Mouse (Mus musculus) heart, embryonic 11.5 days (tissue): ENCODE results near the gene Myl10. TPM values are rescaled to one million over a fixed set of nuclear protein-coding genes. Genes with fewer than 3 reads are reported as not detected.

Experiments used
- ATAC-seq: fragments of 200-750 bp; cut with Nextera tagmentation; replicated peaks from 2 replicates; pipeline ENCODE4 v1.8.0; 2017; ENCODE audit warnings: moderate library complexity; ENCODE audit not compliant: insufficient number of reproducible peaks, low FRiP score, low TSS enrichment
- H3K27ac ChIP-seq: fragments of 300-500 bp; sonication (generic); 2 replicates; pipeline ENCODE4 v1.5.1; 2014; ENCODE audit warnings: mild to moderate bottlenecking, low read depth, low read length
- H3K27me3 ChIP-seq: fragments of 300-500 bp; sonication (generic); 2 replicates; pipeline ENCODE4 v1.6.1; 2014; ENCODE audit warnings: mild to moderate bottlenecking, low read length, mixed read lengths; ENCODE audit not compliant: control insufficient read depth, insufficient read depth
- H3K36me3 ChIP-seq: fragments of 300-500 bp; sonication (generic); 2 replicates; pipeline ENCODE4 v1.6.1; 2014; ENCODE audit warnings: mild to moderate bottlenecking, low read length, moderate library complexity, mixed read lengths; ENCODE audit not compliant: control insufficient read depth, insufficient read depth
- H3K4me1 ChIP-seq: fragments of 300-500 bp; sonication (generic); 2 replicates; pipeline ENCODE4 v1.6.1; 2014; ENCODE audit warnings: low read length; ENCODE audit not compliant: control insufficient read depth, insufficient read depth
- H3K4me2 ChIP-seq: fragments of 300-500 bp; sonication (generic); 2 replicates; pipeline ENCODE4 v1.6.1; 2014; ENCODE audit warnings: mild to moderate bottlenecking, moderate library complexity
- H3K4me3 ChIP-seq: fragments of 300-500 bp; sonication (generic); 2 replicates; pipeline ENCODE4 v1.5.1; 2014; ENCODE audit warnings: low read depth, low read length
- H3K9ac ChIP-seq: fragments of 300-500 bp; sonication (generic); 2 replicates; pipeline ENCODE4 v1.6.1; 2014; ENCODE audit warnings: mild to moderate bottlenecking, low read depth, low read length, moderate library complexity
- H3K9me3 ChIP-seq: fragments of 300-500 bp; sonication (generic); replicated peaks from 2 replicates; pipeline ENCODE4 v1.6.1; 2016; ENCODE audit warnings: low read length; ENCODE audit not compliant: control insufficient read depth
- WGBS: fragments of 180-500 bp; shearing (Covaris S2); extraction: QIAGEN DNeasy Blood & Tissue Kit; methylation state at CpG from one replicate; pipeline ENCODE4 v1.1.7; 2014; ENCODE audit not compliant: insufficient replicate concordance; 5-methylcytosine and 5-hydroxymethylcytosine counted together
- polyA plus RNA-seq: library from polyadenylated mRNA; unstranded; fragments of >200 nt; fragmentation: Nextera tagmentation; extraction: Ambion mirVana; gene quantifications from 2 replicates; pipeline ENCODE4 v1.2.1, GENCODE M21; 2014

Gene Myl10
- polyA plus RNA-seq, 1 experiment from 2014 or later: not detected

- Histone ChIP-seq H3K9ac (no peak overlapping the region), H3K4me3 (no peak overlapping the region), H3K36me3 (no peaks in the 10 kb centered on the region), H3K4me2 (no peak overlapping the region), H3K9me3 (no peaks in the 10 kb centered on the region), H3K4me1 (no peaks in the 10 kb centered on the region), H3K27ac (no peak overlapping the region), H3K27me3 (peaks cover 6% of the 10 kb centered on the region)
- 4% methylated on average over 9 of the region's 9 CpGs for WGBS
- no peak for ATAC-seq
Observed at GRCm38 (mm10) chr5:136664497-136664896, 28.4 kb upstream of the Myl10 start.

- H3K27me3 ChIP-seq: no peaks in the 10 kb centered on the region
- no peaks in the 10 kb centered on the region for H3K4me1 ChIP-seq
- H3K27ac ChIP-seq: no peak overlapping the region
- no peaks in the 10 kb centered on the region for H3K9me3 ChIP-seq
- H3K36me3 ChIP-seq: no peaks in the 10 kb centered on the region
- ATAC-seq: no peak
- H3K4me3 ChIP-seq: no peak overlapping the region
- no peak overlapping the region for H3K9ac ChIP-seq
- WGBS: 77% methylated on average over 18 of the region's 18 CpGs
- no peak overlapping the region for H3K4me2 ChIP-seq
Observed at GRCm38 (mm10) chr5:136676315-136677030, 16.5 kb upstream of the Myl10 start.

DNA sequence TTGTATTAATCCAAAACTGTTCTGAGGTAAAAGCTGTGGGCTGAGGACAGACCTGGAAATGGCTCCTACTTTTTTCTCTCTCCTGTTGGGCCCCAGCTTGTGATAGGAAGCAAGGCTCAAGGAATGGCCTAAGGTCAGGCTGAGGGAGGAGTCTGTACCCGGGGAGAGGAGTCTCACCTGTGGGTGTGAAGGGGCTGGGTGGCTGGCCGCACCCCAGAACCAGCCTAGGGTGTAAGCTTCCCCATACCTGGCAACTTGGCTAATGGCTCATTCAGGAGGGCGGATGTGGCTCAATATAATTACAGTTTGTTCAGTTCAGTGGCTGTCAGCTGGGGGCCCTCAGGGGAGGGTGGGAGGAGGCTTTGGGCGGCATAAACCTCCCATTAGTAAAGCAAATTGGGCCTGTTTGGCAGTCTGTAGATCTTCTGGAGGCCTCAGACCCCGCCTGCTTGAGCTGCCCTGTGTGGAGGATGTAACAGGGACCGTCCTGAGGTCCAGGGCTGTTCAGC is 14.1 kb upstream of the Myl10 start:
- Histone ChIP-seq H3K4me3 (no peak overlapping the region), H3K9ac (no peak overlapping the region), H3K27ac (no peak overlapping the region), H3K4me2 (no peak overlapping the region), H3K36me3 (no peaks in the 10 kb centered on the region), H3K4me1 (no peaks in the 10 kb centered on the region), H3K27me3 (no peaks in the 10 kb centered on the region), H3K9me3 (no peaks in the 10 kb centered on the region)
- no peak for ATAC-seq
- WGBS: 67% methylated on average over 6 of the region's 6 CpGs

GRCm38 (mm10) chr5:136686349-136686748 is 6.6 kb upstream of the Myl10 start:
- Histone ChIP-seq H3K27ac (no peak overlapping the region), H3K4me2 (no peak overlapping the region), H3K4me1 (no peaks in the 10 kb centered on the region), H3K36me3 (no peaks in the 10 kb centered on the region), H3K9ac (no peak overlapping the region), H3K27me3 (no peaks in the 10 kb centered on the region), H3K9me3 (no peaks in the 10 kb centered on the region), H3K4me3 (no peak overlapping the region)
- WGBS: 83% methylated on average over 4 of the region's 4 CpGs
- no peak for ATAC-seq

DNA sequence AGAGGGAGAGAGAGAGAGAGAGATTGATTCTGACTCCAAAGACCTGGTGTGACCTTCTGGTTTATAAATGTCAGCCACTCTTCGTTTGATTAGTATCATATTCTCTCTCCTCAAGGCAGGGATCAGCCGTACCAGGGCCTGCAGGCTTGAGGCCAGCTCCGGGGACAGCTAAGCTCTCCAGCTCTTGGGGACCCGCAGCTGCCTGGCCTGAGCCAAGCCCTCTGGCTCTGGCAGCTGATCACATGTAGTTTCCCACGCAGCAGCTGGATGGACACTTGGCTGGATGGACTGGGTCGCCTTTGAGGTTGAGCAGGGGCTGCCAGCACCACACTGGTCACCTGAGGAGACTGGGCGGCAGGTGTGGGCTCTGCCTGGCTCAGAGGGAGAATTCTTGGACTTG is 5.4 kb upstream of the Myl10 start:
- Histone ChIP-seq H3K9ac (no peak overlapping the region), H3K4me1 (no peaks in the 10 kb centered on the region), H3K36me3 (no peaks in the 10 kb centered on the region), H3K27me3 (no peaks in the 10 kb centered on the region), H3K27ac (no peak overlapping the region), H3K4me2 (no peak overlapping the region), H3K4me3 (no peak overlapping the region), H3K9me3 (no peaks in the 10 kb centered on the region)
- WGBS: 70% methylated on average over 7 of the region's 7 CpGs
- no peak for ATAC-seq

DNA sequence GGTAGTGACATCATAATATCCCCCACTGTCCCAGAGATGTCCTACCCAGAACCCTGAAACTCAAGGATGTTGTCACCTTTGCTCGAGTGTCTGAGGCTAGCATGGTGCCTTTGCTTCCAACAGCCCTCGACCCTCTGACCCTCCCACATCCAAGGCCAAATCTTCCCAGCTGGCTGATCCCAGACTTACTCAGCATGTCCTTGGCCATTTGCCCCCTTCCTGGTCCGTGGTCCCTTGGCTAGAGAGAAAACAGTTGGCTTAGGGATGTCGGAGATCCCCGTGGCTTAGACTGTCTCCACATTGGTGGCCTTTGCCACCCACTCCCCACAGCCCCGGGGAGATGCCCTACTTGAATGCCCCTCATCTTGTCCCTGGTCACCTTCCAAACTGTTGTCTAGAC is 4.1 kb upstream of the Myl10 start:
- Histone ChIP-seq H3K27ac (no peak overlapping the region), H3K4me1 (no peaks in the 10 kb centered on the region), H3K4me3 (no peak overlapping the region), H3K27me3 (no peaks in the 10 kb centered on the region), H3K9ac (no peak overlapping the region), H3K36me3 (no peaks in the 10 kb centered on the region), H3K4me2 (no peak overlapping the region), H3K9me3 (no peaks in the 10 kb centered on the region)
- ATAC-seq: no peak
- 65% methylated on average over 6 of the region's 6 CpGs for WGBS

GRCm38 (mm10) chr5:136691170-136691569 is 1.8 kb upstream of the Myl10 start:
- H3K9ac ChIP-seq: no peak overlapping the region
- no peak overlapping the region for H3K4me2 ChIP-seq
- H3K9me3 ChIP-seq: no peaks in the 10 kb centered on the region
- H3K4me1 ChIP-seq: no peaks in the 10 kb centered on the region
- no peaks in the 10 kb centered on the region for H3K27me3 ChIP-seq
- H3K4me3 ChIP-seq: no peak overlapping the region
- H3K36me3 ChIP-seq: no peaks in the 10 kb centered on the region
- no peak for ATAC-seq
- H3K27ac ChIP-seq: no peak overlapping the region
- WGBS: 77% methylated on average over 3 of the region's 3 CpGs

GRCm38 (mm10) chr5:136693418-136693817 is 472 bp downstream of the Myl10 start:
- Histone ChIP-seq H3K27me3 (no peaks in the 10 kb centered on the region), H3K9ac (no peak overlapping the region), H3K27ac (no peak overlapping the region), H3K9me3 (no peaks in the 10 kb centered on the region), H3K4me1 (no peaks in the 10 kb centered on the region), H3K4me3 (no peak overlapping the region), H3K36me3 (no peaks in the 10 kb centered on the region), H3K4me2 (no peak overlapping the region)
- no peak for ATAC-seq
- 69% methylated on average over 7 of the region's 7 CpGs for WGBS

DNA sequence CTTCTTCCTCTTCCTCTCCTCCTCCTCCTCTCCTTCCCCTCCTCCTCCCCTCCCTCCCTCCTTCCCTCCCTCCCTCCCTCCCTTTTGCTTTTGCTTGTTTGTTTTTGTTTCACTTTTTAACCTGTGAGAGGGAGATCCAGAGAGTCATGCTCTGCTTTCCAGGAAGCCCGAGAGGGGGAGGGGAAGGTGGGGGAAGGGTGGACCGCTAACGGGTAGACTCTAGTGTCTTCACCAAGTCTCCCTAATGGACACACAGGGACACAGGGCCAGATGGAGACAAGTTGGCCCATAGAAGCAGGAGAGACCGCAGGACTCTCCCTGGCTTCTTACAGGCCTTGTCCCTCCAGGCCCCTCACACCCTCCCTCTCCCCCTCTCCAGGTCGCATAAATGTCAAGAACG is 2.0 kb downstream of the Myl10 start:
- 58% methylated on average over 6 of the region's 6 CpGs for WGBS
- Histone ChIP-seq H3K36me3 (no peaks in the 10 kb centered on the region), H3K27ac (no peak overlapping the region), H3K9me3 (no peaks in the 10 kb centered on the region), H3K9ac (no peak overlapping the region), H3K4me3 (no peak overlapping the region), H3K4me1 (no peaks in the 10 kb centered on the region), H3K27me3 (no peaks in the 10 kb centered on the region), H3K4me2 (no peak overlapping the region)
- ATAC-seq: no peak
